In the genomic region with DNA sequence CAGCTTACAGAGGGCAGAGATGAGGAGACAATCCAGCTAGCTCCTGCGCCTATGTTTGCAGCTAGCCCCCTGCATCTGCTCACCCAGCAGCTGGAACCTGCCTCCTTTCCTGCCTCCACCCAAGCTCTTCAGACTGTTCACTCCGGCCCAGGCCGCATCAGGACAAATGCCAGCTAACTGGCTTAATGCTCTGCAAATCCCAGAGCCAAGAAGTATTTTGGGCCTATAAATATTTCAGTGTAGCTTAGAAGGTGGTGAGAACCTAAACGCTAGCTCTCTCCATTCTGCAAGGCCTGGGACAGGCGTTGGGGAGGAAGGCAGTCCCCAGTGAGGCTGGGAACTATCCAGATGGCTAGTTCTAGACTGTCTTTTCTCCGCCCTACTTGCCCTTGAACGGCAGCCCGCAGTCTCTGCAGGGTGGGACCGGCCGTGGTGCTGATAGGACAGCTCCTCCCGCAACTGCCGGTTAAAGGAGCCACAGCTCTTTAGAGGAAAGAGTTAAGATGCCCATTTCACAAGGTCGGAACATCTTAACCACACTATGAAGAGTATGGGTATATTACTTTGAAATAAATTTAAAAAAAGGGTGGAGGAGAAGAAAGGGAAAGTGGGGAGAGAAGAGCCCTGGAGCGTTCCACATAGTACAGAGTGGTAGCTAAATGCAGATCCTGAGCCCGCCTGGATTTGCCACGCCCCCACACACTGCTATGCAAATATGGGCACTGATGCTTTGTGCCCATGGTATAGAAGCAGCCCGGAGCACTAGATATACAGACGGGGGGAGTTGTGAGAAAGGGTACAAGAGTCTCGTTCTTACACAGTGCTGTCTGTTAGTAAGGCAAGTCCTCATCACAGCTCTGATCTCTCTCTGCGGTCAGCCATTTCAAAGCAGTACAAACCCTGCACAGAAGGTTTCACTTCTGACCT, we compare ENCODE assay signal across 8 mouse cellular contexts. TPM values are rescaled to one million over a fixed set of nuclear protein-coding genes. Genes with fewer than 3 reads are reported as not detected.
A peak's percentile ranks its signal among the peaks of the same experiment; 100 is the strongest.
DNase-seq lines count a peak whose midpoint lies in the region; ATAC-seq and TF ChIP-seq lines count a peak whose summit lies in the region.

No protein-coding gene starts in this region.

- in situ Hi-C loops in ES-E14 (cut with MboI; ENCODE audit: low sequenced_read_pairs in 2 of 2, unreplicated experiment in 2 of 2) = no loop called here

- peak; percentile 93 for ATAC-seq in forebrain, embryonic 13.5 days
- no peak for ATAC-seq in heart, embryonic 16.5 days (replicated peaks; ENCODE audit: extremely low read depth, insufficient read depth, low FRiP score)

- H3K9ac ChIP-seq in ES-E14 (ENCODE audit: insufficient read depth, low read depth, low read length, poor library complexity, severe bottlenecking) = no peak overlapping the region
- 0 out of 2 replicates have a peak overlapping the region, but pooled peaks have one; percentile 28 for H3K9ac ChIP-seq in forebrain, embryonic 13.5 days
- no peak overlapping the region for H3K9ac ChIP-seq in heart, embryonic 16.5 days (ENCODE audit: low read length)

- peaks cover 0 to 5% of the 10 kb centered on the region in 2 experiments; a peak in 1 of 4 replicates for H3K4me1 ChIP-seq in ES-E14 (ENCODE audit: control insufficient read depth in 2 of 2, insufficient read depth in 2 of 2, low read length in 2 of 2, poor library complexity in 1 of 2)
- H3K4me1 ChIP-seq in forebrain, embryonic 13.5 days = peaks cover 27% of the 10 kb centered on the region
- peaks cover 10% of the 10 kb centered on the region for H3K4me1 ChIP-seq in heart, embryonic 16.5 days (ENCODE audit: control insufficient read depth, insufficient read depth, low read length)

- H3K9me3 ChIP-seq in ES-E14 (ENCODE audit: control insufficient read depth, insufficient read depth, low read depth, low read length) = no peaks in the 10 kb centered on the region
- no peaks in the 10 kb centered on the region for H3K9me3 ChIP-seq in forebrain, embryonic 13.5 days (replicated peaks)
- no peaks in the 10 kb centered on the region for H3K9me3 ChIP-seq in heart, embryonic 16.5 days (replicated peaks; ENCODE audit: control insufficient read depth, low read length)

- 15% methylated on average over 20 of the region's 20 CpGs for WGBS in forebrain, embryonic 13.5 days
- WGBS in heart, embryonic 16.5 days = 17% methylated on average over 20 of the region's 20 CpGs

- H3K27ac ChIP-seq in ES-E14 (ENCODE audit: insufficient read depth, low read depth, low read length, poor library complexity, severe bottlenecking) = no peak overlapping the region
- peak overlapping the region; percentile 28 for H3K27ac ChIP-seq in forebrain, embryonic 13.5 days
- no peak overlapping the region for H3K27ac ChIP-seq in heart, embryonic 16.5 days (ENCODE audit: low read length)

- no peak overlapping the region for H3K4me3 ChIP-seq in ES-E14 (ENCODE audit: insufficient read depth in 1 of 2, low read depth in 1 of 2, low read length in 2 of 2, poor library complexity in 1 of 2, severe bottlenecking in 1 of 2)
- H3K4me3 ChIP-seq in forebrain, embryonic 13.5 days = no peak overlapping the region
- H3K4me3 ChIP-seq in heart, embryonic 16.5 days (ENCODE audit: low read length) = no peak overlapping the region

- H3K27me3 ChIP-seq in forebrain, embryonic 13.5 days = no peaks in the 10 kb centered on the region
- H3K27me3 ChIP-seq in heart, embryonic 16.5 days (ENCODE audit: control insufficient read depth, insufficient read depth, low read length) = no peaks in the 10 kb centered on the region

- H3K36me3 ChIP-seq in ES-E14 (ENCODE audit: control insufficient read depth, insufficient read depth, low read length, poor library complexity, severe bottlenecking) = no peaks in the 10 kb centered on the region
- H3K36me3 ChIP-seq in forebrain, embryonic 13.5 days (ENCODE audit: poor library complexity, severe bottlenecking) = no peaks in the 10 kb centered on the region
- no peaks in the 10 kb centered on the region for H3K36me3 ChIP-seq in heart, embryonic 16.5 days (ENCODE audit: control insufficient read depth, insufficient read depth)

- peak overlapping the region; percentile 28 for H3K4me2 ChIP-seq in forebrain, embryonic 13.5 days
- H3K4me2 ChIP-seq in heart, embryonic 16.5 days (ENCODE audit: low read depth, low read length) = peak overlapping the region; percentile 38; the same call in 1 of the 2 replicates

- peak; percentile 72 for DNase-seq in ES-E14 (ENCODE audit: low read depth, low spot score)
- DNase-seq in c-Kit-positive CD71-negative TER-119-negative erythroid progenitor cells, embryonic 14.5 days (ENCODE audit: low read depth) = peak; percentile 47
- peak; percentile 78 for DNase-seq in kidney, postnatal 14 days
- peak; percentile 74 for DNase-seq in lung, postnatal 14 days
- peak; percentile 84 for DNase-seq in ovary, postnatal 36 days (ENCODE audit: low spot score)
- DNase-seq in urinary bladder, postnatal 14 days (ENCODE audit: low spot score) = peak; percentile 78

TF ChIP-seq in ES-E14, 5 proteins besides CTCF, POLR2A, EP300 and RAD21:
- no peak for TF ChIP-seq CHD2 (IDR thresholded peaks at IDR 0.05; ENCODE audit: low read depth, low read length)
- no peak for TF ChIP-seq HCFC1 (IDR thresholded peaks at IDR 0.05; ENCODE audit: borderline replicate concordance, insufficient read depth, low read length)
- no peak for TF ChIP-seq ZNF384 (IDR thresholded peaks at IDR 0.05; ENCODE audit: low read depth, low read length)
- no peak for TF ChIP-seq ZC3H11A (IDR thresholded peaks at IDR 0.05; ENCODE audit: borderline replicate concordance, low read depth, low read length)
- TF ChIP-seq MAFK (IDR thresholded peaks at IDR 0.05; ENCODE audit: insufficient read depth, low read depth, low read length) = no peak

RNA-seq across cellular contexts. Expression of a gene that starts 8.9 kb away (rescaled TPM):
- total RNA-seq in ES-E14 (2012; rRNA removed) = 10.4 and 11.4 TPM in 2 replicates
- polyA plus RNA-seq in forebrain, embryonic 13.5 days (2015; fragmentation: Nextera tagmentation; extraction: Ambion mirVana) = 30.6 and 33.3 TPM in 2 replicates
- polyA plus RNA-seq in heart, embryonic 16.5 days (2015; fragmentation: Nextera tagmentation; extraction: Ambion mirVana) = 22.6 and 24.6 TPM in 2 replicates
